Comparison of ENCODE assay signal across 21 mouse cellular contexts in genomic region chr10:100199090-100199690, GRCm38 (mm10).
A peak's percentile ranks its signal among the peaks of the same experiment; 100 is the strongest.
DNase-seq lines count a peak whose midpoint lies in the region; ATAC-seq and TF ChIP-seq lines count a peak whose summit lies in the region.
"Had no signal": no experiment of that assay in that cellular context is flagged by ENCODE, and none has a peak within 500 bp of the region (broad histone marks: within the 10 kb centered on the region; RNA-seq: fewer than 3 reads in every experiment).

No protein-coding gene starts in this region.

- no peak overlapping the region for H3K9ac ChIP-seq in embryonic facial prominence, embryonic 11.5 days (replicated peaks; ENCODE audit: low read length)
- H3K9ac ChIP-seq in kidney, postnatal 0 days (ENCODE audit: low read depth, low read length) = no peak overlapping the region
- H3K9ac ChIP-seq in kidney, embryonic 14.5 days (ENCODE audit: low read depth, low read length) = no peak overlapping the region
- no peak overlapping the region for H3K9ac ChIP-seq in lung, embryonic 14.5 days
- H3K9ac ChIP-seq in midbrain, embryonic 11.5 days (ENCODE audit: low read length) = no peak overlapping the region
- H3K9ac ChIP-seq in midbrain, embryonic 16.5 days (ENCODE audit: low read depth, low read length) = no peak overlapping the region
- H3K9ac ChIP-seq: embryonic facial prominence, embryonic 12.5 days; forebrain, embryonic 15.5 days; heart, embryonic 15.5 days had no signal

- DNase-seq in embryonic facial prominence, embryonic 11.5 days (ENCODE audit: low spot score) = peak; percentile 15
- no peak for DNase-seq in embryonic facial prominence, embryonic 10.5 days (ENCODE audit: low spot score)
- peak; percentile 54 for DNase-seq in kidney, postnatal 0 days (ENCODE audit: low spot score)
- DNase-seq in lung, embryonic 14.5 days = peak; percentile 8
- DNase-seq in lung, postnatal 14 days = no peak
- DNase-seq in midbrain, embryonic 11.5 days (ENCODE audit: low spot score, missing footprints) = peak; percentile 77
- DNase-seq: adrenal gland, adult 8-10 months; adrenal gland, postnatal 36 days; B cell, adult 2 months; cerebellum, adult 2 months; cerebellum, postnatal 10 days; heart, adult 18-20 months had no signal

- H3K27me3 ChIP-seq in embryonic facial prominence, embryonic 11.5 days (ENCODE audit: control insufficient read depth, insufficient read depth, low read length) = no peaks in the 10 kb centered on the region
- H3K27me3 ChIP-seq in embryonic facial prominence, embryonic 10.5 days (replicated peaks; ENCODE audit: low read depth, poor library complexity, severe bottlenecking) = no peaks in the 10 kb centered on the region
- no peaks in the 10 kb centered on the region for H3K27me3 ChIP-seq in kidney, postnatal 0 days (ENCODE audit: insufficient read depth, low read length)
- no peaks in the 10 kb centered on the region for H3K27me3 ChIP-seq in kidney, embryonic 14.5 days (ENCODE audit: control insufficient read depth, insufficient read depth, low read length)
- H3K27me3 ChIP-seq in lung, embryonic 14.5 days (ENCODE audit: insufficient read depth, low read length) = no peaks in the 10 kb centered on the region
- peaks cover 5% of the 10 kb centered on the region; the same call in 1 of the 2 replicates for H3K27me3 ChIP-seq in midbrain, embryonic 11.5 days (ENCODE audit: control insufficient read depth, insufficient read depth, low read length)
- no peaks in the 10 kb centered on the region for H3K27me3 ChIP-seq in midbrain, embryonic 16.5 days (ENCODE audit: control insufficient read depth, insufficient read depth, low read depth, low read length)
- H3K27me3 ChIP-seq: embryonic facial prominence, embryonic 12.5 days; forebrain, embryonic 15.5 days; heart, embryonic 15.5 days had no signal

- H3K9me3 ChIP-seq in embryonic facial prominence, embryonic 11.5 days (replicated peaks; ENCODE audit: control insufficient read depth, low read length) = no peaks in the 10 kb centered on the region
- H3K9me3 ChIP-seq in embryonic facial prominence, embryonic 10.5 days = no peaks in the 10 kb centered on the region
- no peaks in the 10 kb centered on the region for H3K9me3 ChIP-seq in kidney, postnatal 0 days (replicated peaks; ENCODE audit: low read length)
- H3K9me3 ChIP-seq in kidney, embryonic 14.5 days (ENCODE audit: control insufficient read depth, low read length) = no peaks in the 10 kb centered on the region
- H3K9me3 ChIP-seq in lung, embryonic 14.5 days (ENCODE audit: low read depth, low read length) = no peaks in the 10 kb centered on the region
- H3K9me3 ChIP-seq in midbrain, embryonic 11.5 days (ENCODE audit: control insufficient read depth, low read length) = no peaks in the 10 kb centered on the region
- no peaks in the 10 kb centered on the region for H3K9me3 ChIP-seq in midbrain, embryonic 16.5 days (replicated peaks; ENCODE audit: control insufficient read depth, low read length, poor library complexity, severe bottlenecking)
- H3K9me3 ChIP-seq: embryonic facial prominence, embryonic 12.5 days; forebrain, embryonic 15.5 days; heart, embryonic 10.5 days; heart, embryonic 15.5 days; hindbrain, embryonic 10.5 days had no signal

- 69% methylated on average over 8 of the region's 8 CpGs for WGBS in embryonic facial prominence, embryonic 11.5 days
- 65% methylated on average over 8 of the region's 8 CpGs for WGBS in embryonic facial prominence, embryonic 10.5 days
- 57% methylated on average over 8 of the region's 8 CpGs for WGBS in kidney, postnatal 0 days
- 64% methylated on average over 8 of the region's 8 CpGs for WGBS in kidney, embryonic 14.5 days
- 49% methylated on average over 8 of the region's 8 CpGs for WGBS in lung, embryonic 14.5 days
- whole genome bisulfite sequencing in midbrain, embryonic 11.5 days = 38% methylated on average over 8 of the region's 8 CpGs
- 34% methylated on average over 8 of the region's 8 CpGs for WGBS in midbrain, embryonic 16.5 days

- no peaks in the 10 kb centered on the region for H3K36me3 ChIP-seq in embryonic facial prominence, embryonic 11.5 days (replicated peaks; ENCODE audit: control insufficient read depth, insufficient read depth, low read depth, low read length)
- H3K36me3 ChIP-seq in embryonic facial prominence, embryonic 10.5 days (replicated peaks) = no peaks in the 10 kb centered on the region
- H3K36me3 ChIP-seq in kidney, postnatal 0 days (ENCODE audit: insufficient read depth, low read length) = no peaks in the 10 kb centered on the region
- no peaks in the 10 kb centered on the region for H3K36me3 ChIP-seq in kidney, embryonic 14.5 days (ENCODE audit: control insufficient read depth, insufficient read depth, low read length)
- no peaks in the 10 kb centered on the region for H3K36me3 ChIP-seq in lung, embryonic 14.5 days (ENCODE audit: insufficient read depth)
- no peaks in the 10 kb centered on the region for H3K36me3 ChIP-seq in midbrain, embryonic 11.5 days (ENCODE audit: control insufficient read depth, insufficient read depth, low read length)
- no peaks in the 10 kb centered on the region for H3K36me3 ChIP-seq in midbrain, embryonic 16.5 days (ENCODE audit: control insufficient read depth, insufficient read depth, low read length)
- H3K36me3 ChIP-seq: embryonic facial prominence, embryonic 12.5 days; forebrain, embryonic 15.5 days; G1E; heart, embryonic 10.5 days; heart, embryonic 15.5 days; hindbrain, embryonic 10.5 days had no signal

- H3K27ac ChIP-seq in embryonic facial prominence, embryonic 11.5 days (replicated peaks; ENCODE audit: low read depth, low read length) = no peak overlapping the region
- H3K27ac ChIP-seq in embryonic facial prominence, embryonic 10.5 days (replicated peaks) = no peak overlapping the region
- H3K27ac ChIP-seq in kidney, postnatal 0 days = no peak overlapping the region
- no peak overlapping the region for H3K27ac ChIP-seq in kidney, embryonic 14.5 days (ENCODE audit: low read depth, low read length)
- H3K27ac ChIP-seq in lung, embryonic 14.5 days (ENCODE audit: low read depth) = no peak overlapping the region
- H3K27ac ChIP-seq in midbrain, embryonic 11.5 days (ENCODE audit: low read depth, low read length) = no peak overlapping the region
- H3K27ac ChIP-seq in midbrain, embryonic 16.5 days (ENCODE audit: low read length) = no peak overlapping the region
- H3K27ac ChIP-seq: embryonic facial prominence, embryonic 12.5 days; forebrain, embryonic 15.5 days; heart, embryonic 10.5 days; heart, embryonic 15.5 days; hindbrain, embryonic 10.5 days had no signal

- no peak for TF ChIP-seq CTCF in kidney, postnatal 0 days (IDR thresholded peaks at IDR 0.05; ENCODE audit: low read depth)
- TF ChIP-seq CTCF in lung, embryonic 14.5 days (IDR thresholded peaks at IDR 0.05; ENCODE audit: low read depth) = no peak

- no peak for ATAC-seq in embryonic facial prominence, embryonic 11.5 days (replicated peaks; ENCODE audit: insufficient number of reproducible peaks, low FRiP score, low TSS enrichment, low read depth)
- ATAC-seq in kidney, postnatal 0 days (replicated peaks; ENCODE audit: low FRiP score, low read depth) = no peak
- ATAC-seq in kidney, embryonic 14.5 days (ENCODE audit: low FRiP score, low TSS enrichment) = no peak
- no peak for ATAC-seq in lung, embryonic 14.5 days (ENCODE audit: insufficient read depth)
- ATAC-seq in midbrain, embryonic 11.5 days (ENCODE audit: low FRiP score) = peak; percentile 82
- ATAC-seq in midbrain, embryonic 16.5 days = no peak
- ATAC-seq: CD4-positive, CD25-positive, alpha-beta regulatory T cell, adult 4 months; forebrain, embryonic 15.5 days had no signal

- H3K4me1 ChIP-seq in embryonic facial prominence, embryonic 11.5 days (ENCODE audit: control insufficient read depth, insufficient read depth, low read length) = no peaks in the 10 kb centered on the region
- H3K4me1 ChIP-seq in embryonic facial prominence, embryonic 10.5 days = 0 out of 2 replicates have a peak, but pooled peaks cover 4% of the 10 kb centered on the region
- no peaks in the 10 kb centered on the region for H3K4me1 ChIP-seq in kidney, postnatal 0 days (replicated peaks; ENCODE audit: insufficient read depth, low read length)
- H3K4me1 ChIP-seq in kidney, embryonic 14.5 days (ENCODE audit: control insufficient read depth, insufficient read depth, low read length) = no peaks in the 10 kb centered on the region
- H3K4me1 ChIP-seq in lung, embryonic 14.5 days (ENCODE audit: insufficient read depth) = no peaks in the 10 kb centered on the region
- peaks cover 6% of the 10 kb centered on the region; the same call in 1 of the 2 replicates for H3K4me1 ChIP-seq in midbrain, embryonic 11.5 days (ENCODE audit: control insufficient read depth, insufficient read depth, low read length)
- peaks cover 5% of the 10 kb centered on the region for H3K4me1 ChIP-seq in midbrain, embryonic 16.5 days (ENCODE audit: control insufficient read depth, insufficient read depth, low read length)
- H3K4me1 ChIP-seq: embryonic facial prominence, embryonic 12.5 days; forebrain, embryonic 15.5 days had no signal

- H3K4me3 ChIP-seq in embryonic facial prominence, embryonic 11.5 days (ENCODE audit: low read depth, low read length) = no peak overlapping the region
- H3K4me3 ChIP-seq in embryonic facial prominence, embryonic 10.5 days = no peak overlapping the region
- H3K4me3 ChIP-seq in kidney, postnatal 0 days (replicated peaks; ENCODE audit: low read depth, low read length) = no peak overlapping the region
- H3K4me3 ChIP-seq in kidney, embryonic 14.5 days (ENCODE audit: low read length) = no peak overlapping the region
- no peak overlapping the region for H3K4me3 ChIP-seq in lung, embryonic 14.5 days (ENCODE audit: low read depth, low read length)
- no peak overlapping the region for H3K4me3 ChIP-seq in midbrain, embryonic 11.5 days (ENCODE audit: low read depth, low read length)
- no peak overlapping the region for H3K4me3 ChIP-seq in midbrain, embryonic 16.5 days (ENCODE audit: low read depth, low read length)
- H3K4me3 ChIP-seq: embryonic facial prominence, embryonic 12.5 days; forebrain, embryonic 15.5 days; heart, embryonic 10.5 days; heart, embryonic 15.5 days; hindbrain, embryonic 10.5 days had no signal

- no peak overlapping the region for H3K4me2 ChIP-seq in embryonic facial prominence, embryonic 11.5 days (ENCODE audit: low read depth, low read length)
- no peak overlapping the region for H3K4me2 ChIP-seq in kidney, postnatal 0 days (ENCODE audit: low read length)
- no peak overlapping the region for H3K4me2 ChIP-seq in kidney, embryonic 14.5 days (replicated peaks; ENCODE audit: low read depth, low read length)
- H3K4me2 ChIP-seq in lung, embryonic 14.5 days = no peak overlapping the region
- no peak overlapping the region for H3K4me2 ChIP-seq in midbrain, embryonic 11.5 days
- H3K4me2 ChIP-seq in midbrain, embryonic 16.5 days (ENCODE audit: low read length) = no peak overlapping the region
- H3K4me2 ChIP-seq: embryonic facial prominence, embryonic 12.5 days; forebrain, embryonic 15.5 days; heart, embryonic 15.5 days had no signal

Comparison
In these comparisons a context has a peak if more than half of its experiments do, and no peak if none do; other contexts are left out.
1. DNase-seq: peak in embryonic facial prominence, embryonic 11.5 days (single experiment), kidney, postnatal 0 days (single experiment), lung, embryonic 14.5 days (single experiment) and midbrain, embryonic 11.5 days (single experiment); none in embryonic facial prominence, embryonic 10.5 days (single experiment) and lung, postnatal 14 days (single experiment).